Mouse (Mus musculus) bone marrow macrophage, adult 2 months (primary cell): ENCODE measurements at regions not wholly inside any gene's neighbourhood (a gene's known extent, or its start where the extent isn't known, plus 50 kb on each side); places are given as distances from the start of the nearest gene placed in this dataset.

Experiments used
- CTCF ChIP-seq: IDR thresholded peaks from 2 replicates; pipeline ENCODE4 v1.5.1; 2012; ENCODE audit warnings: low read depth, mild to moderate bottlenecking, low read length, moderate library complexity
- POLR2A ChIP-seq: IDR thresholded peaks from 2 replicates; pipeline ENCODE4 v1.6.1; 2012; ENCODE audit warnings: mild to moderate bottlenecking, low read depth, low read length, borderline replicate concordance

DNA sequence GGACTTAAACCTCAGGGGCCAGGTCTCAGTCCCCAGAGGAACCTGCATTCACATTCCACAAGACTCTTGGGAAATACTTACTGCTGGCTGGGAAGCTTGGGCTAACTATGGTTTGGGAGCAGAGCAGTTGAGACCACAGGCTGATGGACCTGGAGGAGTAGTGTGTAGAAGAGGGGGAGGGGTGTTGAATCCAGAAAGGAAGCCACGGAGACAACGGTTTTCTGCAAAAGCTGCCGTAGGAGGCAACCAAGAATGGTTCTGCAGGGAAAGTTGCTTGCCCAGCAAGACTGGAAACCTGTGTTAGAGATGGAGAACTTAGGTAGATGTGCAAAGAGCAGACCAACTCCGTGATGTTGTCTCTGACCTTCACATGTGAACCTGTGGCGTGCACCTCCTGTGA is 156.7 kb upstream of the Lrfn2 start:
- TF ChIP-seq CTCF (no peak), POLR2A (no peak)
